Mouse (Mus musculus) small intestine, adult 2 months (tissue): ENCODE measurements around the gene Trim16.

Source experiments
- CTCF ChIP-seq: fragments of 200-500 bp; IDR thresholded peaks from 2 replicates; pipeline ENCODE4 v1.5.1; 2012; ENCODE audit warnings: low read depth, mild to moderate bottlenecking, control low read depth, inconsistent platforms, low read length, moderate library complexity, mixed read lengths; ENCODE audit not compliant: insufficient replicate concordance, insufficient read length; ENCODE audit errors: extremely low read depth
- POLR2A ChIP-seq: fragments of 200-500 bp; IDR thresholded peaks from 2 replicates; pipeline ENCODE4 v1.6.1; 2012; ENCODE audit warnings: low read depth, mild to moderate bottlenecking, control low read depth, inconsistent platforms, low read length, moderate library complexity

- TF ChIP-seq CTCF (no peak), POLR2A (no peak)
These were observed 6.5 kb upstream of the Trim16 start for GRCm38 (mm10) chr11:62813497-62813896.
